In genomic region chr12:9569971-9570370, GRCm38 (mm10) we compare ENCODE assay signal across 8 mouse cellular contexts. TPM values are rescaled to one million over a fixed set of nuclear protein-coding genes. Genes with fewer than 3 reads are reported as not detected.
DNase-seq lines count a peak whose midpoint lies in the region; ATAC-seq and TF ChIP-seq lines count a peak whose summit lies in the region.

Gene Osr1, plus strand, starts transcription at chr12:9570116.

- H3K4me1 ChIP-seq in cortical plate, adult 2 months (ENCODE audit: control insufficient read depth, insufficient read depth, low read length), result peaks cover 3% of the 10 kb centered on the region; the same call in 1 of the 2 replicates
- no peaks in the 10 kb centered on the region for H3K4me1 ChIP-seq in liver, embryonic 15.5 days (replicated peaks)
- H3K4me1 ChIP-seq in neural tube, embryonic 11.5 days (ENCODE audit: control insufficient read depth, insufficient read depth, low read length), result no peaks in the 10 kb centered on the region

- H3K27ac ChIP-seq in cortical plate, adult 2 months (ENCODE audit: insufficient read depth, low read length), result no peak within 1 kb of the TSS
- no peak within 1 kb of the TSS for H3K27ac ChIP-seq in liver, embryonic 15.5 days (replicated peaks)
- H3K27ac ChIP-seq in neural tube, embryonic 11.5 days (ENCODE audit: low read depth, low read length), result no peak within 1 kb of the TSS

- H3K9ac ChIP-seq in liver, embryonic 15.5 days, result no peak within 1 kb of the TSS; the same call in 1 of the 2 replicates
- H3K9ac ChIP-seq in neural tube, embryonic 11.5 days (ENCODE audit: low read length), result no peak within 1 kb of the TSS

- H3K27me3 ChIP-seq in liver, embryonic 15.5 days, result peaks cover 54% of the 10 kb centered on the region
- peaks cover 51% of the 10 kb centered on the region for H3K27me3 ChIP-seq in neural tube, embryonic 11.5 days (ENCODE audit: control insufficient read depth, insufficient read depth, low read length)

- no peak for TF ChIP-seq POLR2A in cortical plate, adult 2 months (IDR thresholded peaks at IDR 0.05; ENCODE audit: extremely low read depth, insufficient read depth, low read length)

- peak; percentile 55 for DNase-seq in urinary bladder, adult 2 months (ENCODE audit: low spot score)
- no peak for DNase-seq in urinary bladder, postnatal 10 days (ENCODE audit: low spot score)
- DNase-seq in heart, adult 18-20 months, result peak; percentile 66 to 88
- peak; percentile 29 to 52 for DNase-seq in kidney, adult 8-10 months
- DNase-seq in neural tube, embryonic 11.5 days (ENCODE audit: low spot score), result peak; percentile 75
- DNase-seq in yolk sac, embryonic 10.5 days (ENCODE audit: low spot score), result peak; percentile 40

- no peaks in the 10 kb centered on the region for H3K9me3 ChIP-seq in liver, embryonic 15.5 days (replicated peaks)
- no peaks in the 10 kb centered on the region for H3K9me3 ChIP-seq in neural tube, embryonic 11.5 days (ENCODE audit: control insufficient read depth, low read length)

- peak within 1 kb of the TSS; percentile 57 for H3K4me2 ChIP-seq in liver, embryonic 15.5 days
- H3K4me2 ChIP-seq in neural tube, embryonic 11.5 days (ENCODE audit: low read depth), result peak within 1 kb of the TSS; percentile 44

- peak; percentile 58 for TF ChIP-seq CTCF in cortical plate, adult 2 months (IDR thresholded peaks at IDR 0.05; ENCODE audit: extremely low read depth, insufficient read depth, low read length)

- WGBS in liver, embryonic 15.5 days (ENCODE audit: insufficient replicate concordance), result under 1% methylated on average over 15 of the region's 15 CpGs
- WGBS in neural tube, embryonic 11.5 days, result under 1% methylated on average over 15 of the region's 15 CpGs

- no peaks in the 10 kb centered on the region for H3K36me3 ChIP-seq in liver, embryonic 15.5 days (replicated peaks)
- H3K36me3 ChIP-seq in neural tube, embryonic 11.5 days (ENCODE audit: control insufficient read depth, insufficient read depth, low read length), result no peaks in the 10 kb centered on the region

- no peak for ATAC-seq in liver, embryonic 15.5 days (ENCODE audit: insufficient read depth)
- ATAC-seq in neural tube, embryonic 11.5 days (ENCODE audit: insufficient read depth, low FRiP score, low TSS enrichment), result peak; percentile 36; the same call in 1 of the 2 replicates

- H3K4me3 ChIP-seq in cortical plate, adult 2 months (ENCODE audit: insufficient read depth, low read length), result peak within 1 kb of the TSS; percentile 35
- peak within 1 kb of the TSS; percentile 32 for H3K4me3 ChIP-seq in liver, embryonic 15.5 days (replicated peaks)
- H3K4me3 ChIP-seq in neural tube, embryonic 11.5 days (ENCODE audit: low read depth, low read length), result peak within 1 kb of the TSS; percentile 19

RNA-seq across cellular contexts. Expression of gene Osr1, which starts in this region (rescaled TPM):
- polyA plus RNA-seq in urinary bladder, adult 2 months (2012; rRNA removed), result 59.8 and 99.7 TPM in 2 replicates
- polyA plus RNA-seq in cortical plate, adult 2 months (2012; rRNA removed), result 3.9 and 4.3 TPM in 2 replicates
- total RNA-seq in heart, adult 18-20 months (2021), result 1 to 10 TPM; 3.2 to 4.9 TPM
- 0.50 and 0.63 TPM in 2 replicates for polyA plus RNA-seq in liver, embryonic 15.5 days (2015; fragmentation: Nextera tagmentation; extraction: Ambion mirVana)
- polyA plus RNA-seq in neural tube, embryonic 11.5 days (2014; fragmentation: Nextera tagmentation; extraction: Ambion mirVana), result 11.6 and 17.4 TPM in 2 replicates
